Mouse (Mus musculus) left cerebral cortex, postnatal 14 days (tissue): ENCODE measurements around the gene C2cd4d. TPM values are rescaled to one million over a fixed set of nuclear protein-coding genes. Genes with fewer than 3 reads are reported as not detected.
A peak's percentile ranks its signal among the peaks of the same experiment; 100 is the strongest.

Source experiments
- DNase-seq, 2 experiments: peaks; one replicate each; pipeline ENCODE4 v3.0.0; 2021 to 2022; ENCODE audit warnings: low spot score in 2 of 2, mixed read lengths in 1 of 2
- intact Hi-C: fragments of 180-260 bp; cut with DNase I; formaldehyde crosslinking; loops from one replicate; pipeline ENCODE4 v1.15.1; 2025
- total RNA-seq, 2 experiments: library from RNA; stranded (reverse); gene quantifications; 2 replicates each; pipeline ENCODE4 v1.2.3; 2021

Gene C2cd4d
- total RNA-seq, 2 experiments from 2014 or later, result 0.59 TPM; not detected in 1

DNA sequence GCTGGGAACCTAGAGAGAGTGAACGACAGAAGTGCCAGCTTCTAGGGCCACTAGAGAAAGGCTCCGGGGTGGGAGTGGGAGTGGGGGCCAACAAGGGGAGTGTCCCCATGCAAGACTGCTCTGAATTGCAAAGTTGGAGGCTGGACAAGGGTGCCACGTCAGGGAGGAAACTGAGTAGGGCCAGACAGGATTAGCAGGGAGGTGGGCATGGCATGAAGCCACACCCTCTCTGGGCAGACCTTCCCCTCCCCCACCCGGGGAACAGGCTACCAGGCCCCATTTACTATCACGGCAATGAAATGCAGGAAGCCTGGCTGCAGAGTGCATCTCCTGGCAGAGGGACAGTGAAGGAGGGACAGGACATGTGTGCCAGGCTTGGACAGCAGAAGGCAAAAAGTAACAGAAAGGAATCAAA lies 11.4 kb downstream of the C2cd4d start:
- intact Hi-C loops, result loop anchor here (5.0 kb wide), 1 partner anchor 214 kb away; no protein-coding TSS in a partner anchor
- DNase-seq, result no peak

DNA sequence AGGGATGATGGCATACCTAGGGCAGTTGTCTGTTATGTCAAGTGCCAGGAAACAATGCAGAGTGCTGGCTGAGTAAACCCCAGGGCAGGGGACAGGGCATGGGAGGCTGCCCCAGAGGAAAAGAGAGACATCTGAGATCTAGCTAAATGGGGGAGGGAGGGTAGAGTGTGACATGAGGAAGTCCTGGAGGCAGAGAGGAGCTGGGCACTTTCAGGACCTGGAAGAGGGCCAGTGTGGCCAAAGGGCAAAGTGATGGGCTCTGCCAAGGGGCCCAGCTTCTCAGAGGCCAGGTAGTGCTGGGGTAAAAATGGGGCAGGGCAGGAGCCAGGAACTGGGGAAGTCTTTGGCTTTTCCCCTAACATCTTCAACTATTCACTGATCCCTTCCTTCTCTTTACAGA lies 12.4 kb downstream of the C2cd4d start:
- intact Hi-C loops, result loop anchor here (5.0 kb wide), 1 partner anchor 213 kb away; no protein-coding TSS in a partner anchor

DNA sequence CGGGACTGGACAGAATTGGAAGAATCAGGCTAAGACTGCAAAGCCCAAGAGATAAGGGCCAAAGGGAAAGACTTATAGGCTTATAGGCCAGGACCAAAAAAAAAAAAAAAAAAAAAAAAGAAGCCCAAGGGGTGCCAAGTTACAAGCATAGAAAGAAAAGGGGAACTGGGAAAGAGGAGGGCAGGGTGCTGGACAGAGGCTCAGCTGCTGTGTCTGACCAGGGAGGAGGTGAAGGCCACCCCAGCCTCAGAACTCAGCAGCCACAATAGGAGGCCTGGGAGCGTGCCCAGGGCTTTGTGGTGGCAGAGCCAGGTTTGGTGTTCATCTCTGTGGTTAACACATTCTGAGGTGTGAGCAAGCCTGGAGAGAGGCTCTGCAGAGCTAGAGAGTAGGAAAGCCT lies 12.9 kb downstream of the C2cd4d start:
- no peak for DNase-seq
- intact Hi-C loops, result no loop called here

More for the DNA sequence above, 12.4 kb downstream of the C2cd4d start:
- DNase-seq, result no peak

DNA sequence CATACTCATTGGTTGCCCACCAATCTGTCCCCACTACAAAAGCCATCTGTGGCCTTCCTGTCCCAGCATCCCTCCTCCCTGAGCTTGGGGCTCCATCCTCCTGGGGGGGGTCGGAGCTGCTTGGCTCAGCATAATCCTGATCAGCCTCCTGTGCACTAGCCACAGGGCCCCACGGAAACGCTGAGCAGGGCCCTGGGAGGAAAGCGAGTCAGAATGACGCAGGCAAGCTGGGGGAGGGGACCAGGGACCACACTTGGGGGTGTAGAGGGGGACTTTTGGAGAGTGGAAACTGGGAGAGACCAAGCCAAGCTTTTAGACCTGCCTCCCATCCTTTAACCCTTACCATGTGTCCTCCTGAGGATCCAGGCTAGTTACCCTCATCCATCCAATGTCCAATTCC lies 13.6 kb downstream of the C2cd4d start:
- no peak for DNase-seq
- intact Hi-C loops, result no loop called here

DNA sequence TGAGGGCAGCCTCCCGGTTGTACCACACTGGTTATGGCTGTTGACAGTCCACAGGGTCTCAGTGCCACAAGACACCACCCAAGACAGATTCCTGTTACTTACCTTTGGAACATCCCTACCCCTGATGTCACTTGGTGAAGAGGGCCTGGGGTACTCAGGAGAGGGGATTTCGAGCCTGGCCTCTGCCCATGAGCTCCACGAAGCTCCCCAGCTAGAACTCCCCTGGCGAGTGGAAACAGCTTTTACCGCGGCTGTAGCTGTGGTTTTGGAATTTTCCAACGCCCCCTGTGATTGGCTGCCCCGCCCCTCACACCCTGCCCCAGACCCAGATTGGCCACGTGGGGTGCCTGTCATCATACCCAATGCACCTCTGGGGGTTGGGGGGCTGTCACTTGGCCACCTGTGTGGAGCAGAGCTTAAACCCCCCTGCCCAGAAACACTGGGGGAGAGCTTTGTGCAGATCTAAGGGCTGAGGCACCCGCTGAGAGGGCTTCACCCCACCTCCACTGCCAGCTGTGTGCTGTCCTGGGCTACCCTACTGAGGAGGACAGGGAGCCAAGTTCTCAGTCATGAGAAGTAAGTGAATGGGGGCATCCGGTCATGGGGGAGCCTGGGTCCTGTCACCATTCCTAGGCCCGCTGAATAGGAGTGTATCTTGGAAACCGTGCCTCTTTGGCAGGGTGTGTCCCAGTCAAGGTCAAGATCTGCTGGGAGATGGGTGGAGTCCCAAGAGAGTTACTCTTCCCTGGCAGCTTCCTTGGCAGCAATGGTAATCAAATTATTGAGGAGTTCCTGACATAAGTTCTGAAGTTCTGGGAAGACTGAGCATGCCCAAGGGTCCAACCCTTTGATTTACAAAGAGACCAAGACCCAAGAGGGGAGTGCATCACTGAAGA lies 15.0 kb downstream of the C2cd4d start:
- intact Hi-C loops, result no loop called here
- DNase-seq, result no peak

DNA sequence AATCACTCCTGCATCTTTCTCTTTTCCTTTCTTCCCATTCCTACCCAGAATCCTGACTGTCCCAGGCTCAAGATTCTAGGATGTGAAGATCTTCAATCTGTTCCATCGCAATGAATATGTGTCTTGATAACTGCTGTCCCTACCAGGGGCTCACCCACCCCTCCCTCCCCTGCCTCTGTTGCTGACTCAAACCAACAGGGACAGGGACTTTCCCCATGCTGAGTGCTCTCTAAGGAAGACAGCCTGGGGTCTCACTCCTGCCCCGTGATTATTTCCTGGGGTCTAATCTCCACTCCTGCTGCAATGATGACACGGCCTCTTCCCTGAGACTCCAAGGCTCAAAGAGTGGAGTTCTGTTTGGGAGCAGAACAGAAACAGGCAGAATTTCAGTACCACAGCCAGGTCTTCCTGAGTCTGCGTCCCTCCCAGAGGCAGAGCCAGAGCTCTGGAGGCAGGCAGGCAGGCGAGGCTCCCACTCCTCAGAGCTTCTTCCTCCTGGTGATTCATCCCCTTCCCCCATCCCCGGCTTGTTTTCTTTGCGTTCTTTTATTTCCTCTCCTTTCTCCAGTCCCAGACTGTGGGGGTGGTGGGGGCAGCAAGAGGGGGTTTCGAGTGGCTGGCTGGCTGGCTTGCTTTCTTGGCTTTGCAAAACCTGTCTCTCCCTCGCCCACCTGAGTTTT lies 17.7 kb downstream of the C2cd4d start:
- intact Hi-C loops, result no loop called here
- DNase-seq, result peak in 1 of 2 experiments; percentile 26

DNA sequence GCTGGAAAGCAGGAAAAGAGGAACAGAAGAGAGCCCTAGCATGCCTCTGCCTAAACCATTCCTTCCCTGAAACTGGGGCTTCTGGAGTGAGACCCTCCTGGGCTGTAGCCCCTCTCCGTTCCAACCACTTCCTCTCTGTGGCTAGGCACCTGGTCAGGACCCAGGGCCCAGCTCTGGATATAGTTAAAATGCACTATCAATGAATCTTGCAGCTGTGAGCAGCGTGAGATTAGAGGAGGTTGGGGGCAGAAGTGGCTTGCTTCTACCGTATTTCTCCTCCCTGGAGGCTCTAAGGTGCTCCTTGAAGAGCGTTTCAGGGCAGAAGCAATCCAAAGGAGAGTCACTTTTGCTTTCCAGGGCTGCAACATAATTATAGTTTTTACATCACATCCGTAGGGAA lies 20.1 kb downstream of the C2cd4d start:
- intact Hi-C loops, result no loop called here
- no peak for DNase-seq

DNA sequence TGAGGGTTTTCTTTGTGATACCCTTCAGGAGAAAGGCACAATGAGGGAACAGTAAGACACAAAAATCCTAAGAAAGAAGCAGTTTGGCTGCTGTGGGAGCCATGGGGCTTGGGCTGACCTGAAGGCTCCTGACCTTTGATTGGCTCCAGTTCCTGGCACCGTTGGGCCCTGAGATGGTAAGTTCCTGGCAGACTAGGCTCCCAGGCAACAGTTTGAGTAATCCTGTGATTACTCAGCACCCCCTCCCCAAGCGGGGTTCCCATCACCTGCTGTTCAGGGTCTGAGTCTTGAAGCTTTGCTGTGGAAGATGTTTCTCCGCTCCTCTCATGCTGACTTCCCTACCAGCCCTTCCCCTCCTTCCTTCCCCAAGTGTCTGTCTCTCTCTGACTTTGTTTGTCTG lies 21.2 kb downstream of the C2cd4d start:
- intact Hi-C loops, result no loop called here

DNA sequence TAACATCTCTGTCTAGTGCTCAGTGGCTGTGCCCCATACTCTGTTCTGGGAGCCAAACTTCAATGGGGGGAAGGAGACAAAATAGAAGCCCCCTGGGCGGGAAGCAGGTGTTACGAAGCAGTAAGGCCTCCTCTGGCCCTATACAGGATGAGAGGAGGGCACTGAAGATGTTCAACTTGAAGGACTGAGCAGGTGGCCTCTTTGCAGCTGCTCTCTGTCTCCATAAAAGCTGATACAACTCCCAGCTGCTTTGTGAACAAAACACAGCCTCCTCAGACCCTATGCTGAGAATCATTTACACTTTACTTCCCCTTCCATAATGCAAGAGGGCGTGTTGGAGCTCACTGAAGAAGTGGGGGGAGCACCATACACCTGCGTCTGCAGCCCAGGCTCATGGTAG lies 24.4 kb downstream of the C2cd4d start:
- intact Hi-C loops, result no loop called here
- no peak for DNase-seq

More for the DNA sequence above, 21.2 kb downstream of the C2cd4d start:
- DNase-seq, result no peak

DNA sequence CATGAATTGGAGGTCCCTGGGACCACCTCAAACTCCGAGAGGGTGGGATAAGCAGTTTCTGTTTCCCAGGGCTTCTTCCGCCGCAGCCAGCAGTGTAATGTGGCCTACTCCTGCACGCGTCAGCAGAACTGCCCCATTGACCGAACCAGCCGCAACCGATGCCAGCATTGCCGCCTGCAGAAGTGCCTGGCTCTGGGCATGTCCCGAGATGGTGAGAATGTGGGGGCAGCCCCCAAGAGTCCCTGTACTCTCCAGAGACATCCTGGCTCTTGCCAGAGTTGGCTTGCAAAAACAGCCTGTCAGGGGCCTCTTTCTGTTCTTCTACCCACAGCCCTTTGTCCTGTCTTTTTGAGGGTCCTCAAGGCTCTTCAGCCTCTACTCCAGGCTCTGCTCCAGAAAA lies 25.2 kb downstream of the C2cd4d start:
- intact Hi-C loops, result no loop called here
- DNase-seq, result no peak

DNA sequence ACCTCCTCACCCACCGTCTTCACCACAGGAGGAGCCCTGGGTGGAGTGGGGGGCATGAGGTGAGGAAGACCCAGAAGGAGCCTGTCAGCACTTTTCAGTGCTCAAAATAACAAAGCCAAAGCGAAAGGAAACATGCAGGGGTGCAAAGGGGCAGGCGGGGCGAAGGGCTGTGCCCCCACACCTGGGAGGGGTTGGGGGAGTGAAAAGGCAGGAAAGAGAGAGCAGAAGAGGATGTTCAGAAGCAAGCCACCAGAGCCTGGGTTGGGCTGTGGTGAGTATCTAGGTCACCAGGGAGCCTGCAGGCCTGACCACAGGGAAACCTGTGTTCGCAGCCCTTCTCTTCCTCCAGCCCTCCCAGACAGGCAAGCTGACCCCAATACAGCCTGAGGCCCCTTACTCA lies 25.8 kb downstream of the C2cd4d start:
- DNase-seq, result no peak
- intact Hi-C loops, result no loop called here

DNA sequence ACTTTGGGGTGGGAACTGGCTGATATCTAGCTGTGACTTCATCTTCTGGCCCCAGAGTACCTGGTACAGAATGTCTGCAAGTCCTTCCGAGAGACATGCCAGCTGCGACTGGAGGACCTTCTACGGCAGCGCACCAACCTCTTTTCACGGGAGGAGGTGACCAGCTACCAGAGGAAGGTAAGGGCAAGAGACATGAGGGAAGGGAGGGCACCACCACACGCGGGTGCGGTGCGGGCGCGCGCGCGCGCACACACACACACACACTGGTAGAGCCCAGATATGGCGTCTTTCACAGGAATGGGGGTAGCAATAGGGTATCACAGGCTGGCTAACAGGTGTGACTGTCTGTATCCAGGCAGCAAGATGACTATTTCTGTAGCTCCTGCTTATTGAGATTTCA lies 27.2 kb downstream of the C2cd4d start:
- DNase-seq, result no peak
- intact Hi-C loops, result no loop called here

DNA sequence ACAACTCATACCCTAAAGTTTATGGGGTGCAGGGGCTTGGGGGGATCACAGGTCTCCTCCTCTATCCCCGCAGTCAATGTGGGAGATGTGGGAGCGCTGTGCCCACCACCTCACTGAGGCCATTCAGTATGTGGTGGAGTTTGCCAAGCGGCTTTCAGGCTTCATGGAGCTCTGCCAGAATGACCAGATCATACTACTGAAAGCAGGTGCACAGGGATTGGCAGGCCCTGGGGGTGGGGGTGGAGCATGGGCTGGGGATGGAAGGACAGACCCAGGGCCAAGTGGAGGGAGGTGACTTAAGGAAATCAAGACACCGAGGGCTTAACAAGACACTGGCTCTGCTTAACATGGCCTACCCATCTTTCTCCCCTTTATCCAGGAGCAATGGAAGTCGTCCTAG lies 28.8 kb downstream of the C2cd4d start:
- no peak for DNase-seq
- intact Hi-C loops, result no loop called here

DNA sequence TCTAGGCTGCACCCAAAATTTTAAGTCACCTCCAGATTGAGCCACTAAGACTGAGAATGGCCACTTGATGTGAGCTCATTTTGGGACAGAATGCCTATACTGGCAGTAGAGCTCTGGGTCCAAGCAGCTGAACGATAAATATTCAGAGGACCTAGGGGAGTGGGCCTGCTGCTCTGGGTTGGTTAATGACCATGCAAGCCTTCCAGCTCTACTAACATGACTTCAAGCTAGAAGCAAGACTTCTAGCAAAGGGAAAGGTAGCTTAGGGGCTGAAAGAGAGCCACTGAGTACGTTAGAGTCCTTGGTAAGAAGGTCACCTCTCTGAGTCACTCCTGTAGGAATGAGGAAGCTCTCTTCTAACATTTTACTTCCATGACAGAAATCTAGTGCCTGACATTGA lies 29.9 kb downstream of the C2cd4d start:
- intact Hi-C loops, result no loop called here
- no peak for DNase-seq

DNA sequence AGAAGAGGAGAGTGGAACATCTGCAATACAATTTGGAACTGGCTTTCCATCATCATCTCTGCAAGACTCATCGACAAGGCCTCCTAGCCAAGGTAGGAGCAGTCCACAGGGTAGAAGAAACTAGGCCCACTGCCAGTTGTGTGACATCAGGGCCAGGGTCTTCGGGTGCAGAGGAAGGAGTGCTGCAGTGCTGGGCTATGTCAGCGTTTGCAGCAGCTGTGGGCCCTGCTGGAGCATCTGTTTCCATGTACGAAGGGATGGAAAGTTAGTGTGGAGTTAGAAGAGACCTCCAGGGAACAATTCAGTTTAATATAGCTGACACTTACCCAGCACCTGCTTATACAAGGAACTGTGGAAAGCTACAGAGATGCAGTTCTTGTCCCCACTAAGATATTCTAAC lies 30.8 kb downstream of the C2cd4d start:
- intact Hi-C loops, result no loop called here
- no peak for DNase-seq

DNA sequence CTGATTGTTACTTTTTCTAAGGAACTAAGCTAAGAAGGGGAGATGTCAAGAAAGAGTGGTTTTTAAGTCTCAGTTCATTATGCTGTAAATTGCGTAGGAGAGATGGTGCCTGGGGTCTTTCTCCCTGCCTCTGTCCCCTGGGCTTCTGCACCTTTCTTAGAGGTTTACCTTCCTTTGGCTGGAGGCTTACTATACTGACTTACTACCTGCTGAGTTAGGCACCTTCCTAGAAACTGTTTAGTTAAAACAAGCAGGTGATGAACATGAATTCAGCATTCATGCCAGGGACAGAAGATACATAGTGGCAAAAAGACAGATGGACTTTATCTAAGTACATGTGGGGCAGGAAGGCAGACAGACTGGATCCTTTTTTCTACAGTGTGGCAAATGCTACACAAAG lies 34.1 kb downstream of the C2cd4d start:
- DNase-seq, result no peak
- intact Hi-C loops, result no loop called here

DNA sequence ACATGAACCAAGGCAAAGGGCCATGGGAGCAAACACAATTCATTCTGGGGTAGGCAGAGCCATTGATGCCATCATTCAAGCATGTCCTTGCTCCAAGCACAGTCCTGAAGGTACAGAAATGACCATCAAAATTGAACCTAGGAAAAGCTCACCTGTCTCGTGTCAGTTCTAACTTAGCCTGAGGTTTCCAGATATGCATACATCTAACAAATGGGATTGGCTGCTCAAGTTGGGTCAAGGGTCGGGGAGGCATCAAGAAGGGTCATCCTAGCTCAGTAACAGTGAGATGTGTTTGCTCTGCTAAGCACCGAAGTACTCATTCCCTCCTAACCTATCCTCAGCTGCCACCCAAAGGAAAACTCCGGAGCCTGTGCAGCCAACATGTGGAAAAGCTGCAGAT lies 34.6 kb downstream of the C2cd4d start:
- intact Hi-C loops, result no loop called here
- DNase-seq, result no peak

DNA sequence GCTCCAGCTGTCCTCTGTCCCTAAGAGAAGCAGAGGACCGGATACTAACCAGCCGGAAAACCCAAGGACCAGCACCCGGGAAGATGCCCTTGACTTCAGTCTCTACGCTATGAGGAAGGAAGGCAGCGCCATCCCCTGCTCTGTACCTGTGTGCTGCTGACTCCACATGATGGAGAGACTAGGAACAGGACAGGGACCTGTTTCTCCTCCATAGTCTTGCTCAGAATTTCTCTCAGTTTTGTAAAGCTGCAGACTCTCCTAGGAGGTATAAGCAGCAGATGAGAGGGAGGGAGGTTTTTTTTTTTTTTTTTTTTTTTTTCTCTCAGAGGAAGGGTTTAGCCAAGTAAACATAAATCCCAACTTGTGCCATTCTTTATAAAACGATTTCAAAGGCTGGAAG lies 36.0 kb downstream of the C2cd4d start, which contains the start of gene Lingo4:
Gene Lingo4, plus strand, starts transcription at position 301 of the 400 bp plus-strand sequence.
- DNase-seq, result no peak
- intact Hi-C loops, result no loop called here

DNA sequence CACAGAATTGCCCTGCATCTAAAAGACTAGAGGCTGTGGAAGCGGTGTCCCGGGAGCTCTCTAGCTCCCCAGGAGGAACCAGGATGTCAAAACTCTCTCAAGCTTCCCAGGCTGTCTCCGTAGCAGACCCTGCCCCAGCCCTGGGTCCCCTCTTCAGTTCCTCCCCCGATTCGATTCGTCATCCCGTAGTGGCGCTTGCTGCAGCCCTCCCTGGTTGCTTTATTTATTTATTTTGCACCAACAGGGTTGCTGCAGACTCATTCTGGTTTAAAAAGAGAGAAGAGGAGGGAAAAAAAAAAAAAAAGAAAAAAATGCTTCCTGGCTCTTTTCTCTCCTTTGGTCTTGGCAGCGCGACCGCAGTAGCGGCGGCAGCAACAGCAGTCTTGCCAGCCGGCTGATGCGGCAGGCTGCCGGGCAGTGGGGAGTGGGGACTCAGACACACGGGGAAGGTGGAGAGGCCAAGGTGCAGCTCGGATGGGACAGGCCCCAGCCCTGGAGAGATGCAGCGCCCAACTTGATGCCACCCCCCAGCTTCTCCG lies 36.8 kb downstream of the C2cd4d start:
- DNase-seq, result peak in 1 of 2 experiments; percentile 53
- intact Hi-C loops, result no loop called here

DNA sequence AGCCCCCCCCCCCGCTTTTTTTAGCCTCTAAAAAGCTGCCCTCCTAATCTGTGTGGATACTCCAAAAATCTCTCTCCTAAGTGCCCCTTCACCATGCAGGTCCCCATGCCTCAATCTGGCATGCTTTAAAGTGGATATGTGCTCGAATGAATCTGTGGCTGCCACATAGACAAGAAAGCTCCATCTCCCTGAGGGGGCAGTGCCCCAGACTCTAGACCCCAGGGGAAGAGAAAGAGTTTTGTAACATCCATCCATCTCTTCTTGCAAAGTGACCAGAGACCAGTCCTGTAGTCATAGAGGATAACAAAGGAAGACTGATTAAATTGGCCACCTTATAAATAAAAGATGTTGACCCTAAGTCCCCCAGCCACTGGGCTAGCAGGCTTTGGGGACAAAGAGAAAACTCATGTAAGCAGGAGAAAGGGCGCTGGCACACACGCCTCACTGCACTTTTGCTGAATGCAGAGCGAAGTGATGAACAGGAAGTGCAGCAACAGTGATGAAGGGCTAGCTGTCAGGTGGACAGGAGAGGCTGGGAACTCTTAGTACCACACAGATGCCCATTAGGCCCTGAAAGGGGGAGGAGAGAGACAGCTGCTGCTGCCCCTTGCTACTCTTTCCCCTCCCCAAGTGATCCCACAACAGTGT lies 37.5 kb downstream of the C2cd4d start:
- intact Hi-C loops, result no loop called here
- DNase-seq, result no peak
